Mouse (Mus musculus) left cerebral cortex, adult 18-20 months (tissue): ENCODE measurements around the gene Lmod1. TPM values are rescaled to one million over a fixed set of nuclear protein-coding genes. Genes with fewer than 3 reads are reported as not detected.
"Not testable (repeated sequence)": the region's sequence is repeated elsewhere in the genome, so short reads cannot be mapped to it uniquely, and the experiment has no call there.

ENCODE experiments used
- DNase-seq, 2 experiments: peaks; one replicate each; pipeline ENCODE4 v3.0.0; 2021 to 2022; ENCODE audit warnings: low spot score in 2 of 2, mixed read lengths in 1 of 2
- total RNA-seq, 2 experiments: library from RNA; stranded (reverse); gene quantifications; 2 replicates each; pipeline ENCODE4 v1.2.3; 2021

The Lmod1 gene
- total RNA-seq, 2 experiments from 2014 or later: 0.72 to 0.82 TPM

DNA sequence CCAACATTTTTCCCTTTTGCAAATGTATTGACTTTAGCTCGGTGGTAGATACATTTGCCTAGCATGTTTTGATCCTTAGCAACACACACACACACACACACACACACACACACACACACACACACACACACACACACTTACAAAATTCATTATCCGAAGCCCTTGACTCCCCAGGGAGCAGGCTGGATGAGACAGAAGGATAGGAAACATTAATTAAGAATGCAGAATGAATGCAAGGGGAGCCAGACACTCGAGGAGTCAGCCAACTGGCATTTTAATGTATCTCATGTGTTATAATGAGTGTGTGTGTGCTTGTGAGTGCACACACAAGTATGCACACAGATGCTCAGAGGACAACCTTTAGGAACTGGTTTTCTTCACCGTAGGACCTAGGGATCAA is 36.9 kb downstream of the Lmod1 start:
- DNase-seq: no peak

DNA sequence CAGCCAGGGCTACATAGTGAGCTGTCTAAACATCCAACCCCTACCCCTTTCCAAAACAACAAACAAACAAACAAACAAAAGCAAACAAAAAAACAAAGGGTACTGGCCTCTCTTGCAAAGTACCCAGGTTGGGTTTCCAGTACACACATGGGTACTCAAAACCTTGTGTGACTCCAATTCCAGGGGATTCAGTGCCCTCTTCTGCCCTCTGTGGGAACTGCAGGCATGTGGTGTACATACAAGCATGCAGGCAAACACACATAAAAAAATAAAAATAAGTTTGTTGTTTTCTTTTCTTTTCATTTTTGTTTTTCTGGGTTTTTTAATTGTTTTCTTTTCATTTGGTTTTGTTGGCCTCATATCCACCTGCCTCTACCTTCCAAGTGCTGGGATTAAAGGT is 37.5 kb downstream of the Lmod1 start:
- DNase-seq: no peak

DNA sequence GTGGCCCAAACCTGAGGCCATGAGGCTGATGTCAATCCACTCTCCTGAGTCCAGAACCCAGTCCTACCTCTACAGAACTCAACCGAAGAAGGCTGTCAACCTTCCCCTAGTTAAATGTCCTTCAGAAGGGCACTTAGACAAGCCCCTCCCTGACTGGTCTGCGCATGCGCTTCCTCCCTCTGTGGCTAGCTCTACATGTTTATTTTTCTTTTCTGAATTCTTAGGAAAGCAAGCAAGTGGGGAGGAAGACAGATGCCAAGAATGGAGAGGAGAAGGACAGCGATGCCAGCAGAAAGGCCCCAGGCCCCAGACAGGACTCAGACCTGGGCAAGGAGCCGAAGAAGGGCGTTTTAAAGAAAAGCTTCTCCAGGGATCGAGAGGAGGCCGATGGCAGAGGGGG is 38.8 kb downstream of the Lmod1 start:
- no peak for DNase-seq

DNA sequence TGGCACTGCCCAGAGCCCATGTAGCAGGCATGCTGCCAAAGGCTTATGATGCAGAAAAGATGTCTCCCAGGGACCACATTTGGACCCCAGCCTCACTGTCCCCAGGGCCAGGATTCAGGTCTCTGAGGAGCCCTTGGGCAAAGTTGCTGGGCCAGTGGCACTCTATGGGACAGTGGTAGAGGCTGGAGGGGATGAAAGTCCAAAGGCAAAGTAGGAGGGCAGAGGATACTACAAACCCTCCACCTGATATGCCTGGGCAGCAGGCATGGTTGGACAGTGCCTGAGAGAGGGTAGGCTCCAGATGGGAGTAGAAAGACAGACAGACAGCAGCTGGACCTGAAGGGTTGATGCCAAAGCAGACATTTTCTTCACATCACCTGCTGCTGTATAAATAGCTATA is 41.8 kb downstream of the Lmod1 start:
- DNase-seq: no peak

DNA sequence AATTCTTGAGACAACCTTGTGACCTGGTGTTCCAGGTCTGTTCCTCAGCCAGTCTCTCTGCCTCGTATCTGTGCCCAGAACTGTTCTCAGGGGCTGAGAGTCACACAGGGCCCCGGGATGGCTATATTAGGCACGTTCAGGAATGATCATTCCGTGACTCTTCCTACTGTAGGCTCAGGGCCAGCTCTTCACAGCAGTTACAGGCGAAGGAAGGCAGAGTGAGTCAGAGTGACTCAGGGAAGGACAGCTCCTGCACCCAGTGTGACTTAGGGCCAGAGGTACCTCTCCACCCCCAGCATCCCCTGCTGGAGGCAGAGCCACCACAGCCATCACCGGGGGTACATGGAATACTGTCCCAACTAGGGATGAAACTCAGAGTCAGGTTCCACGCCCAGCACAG is 42.4 kb downstream of the Lmod1 start:
- DNase-seq: peak in 1 of 2 experiments; percentile 40

DNA sequence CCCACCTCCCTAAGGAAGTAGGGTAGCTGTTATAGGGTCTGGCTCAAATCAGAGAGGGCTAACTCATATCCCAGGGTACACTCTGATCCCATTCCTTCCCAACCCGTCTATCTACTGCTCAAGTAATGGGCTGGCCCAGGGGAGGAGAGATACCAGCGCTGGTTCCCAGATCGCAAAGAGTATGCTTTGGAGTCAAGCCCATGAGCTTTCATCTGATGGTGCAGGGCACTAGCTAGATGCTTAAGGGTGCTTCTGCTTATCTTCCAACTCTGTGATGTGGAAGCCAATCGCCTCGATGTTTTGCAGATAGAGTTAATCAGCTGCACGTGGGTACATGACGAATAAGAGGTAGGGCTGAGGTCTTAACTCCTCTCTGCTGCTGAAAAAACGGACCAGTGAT is 43.0 kb downstream of the Lmod1 start:
- no peak for DNase-seq

DNA sequence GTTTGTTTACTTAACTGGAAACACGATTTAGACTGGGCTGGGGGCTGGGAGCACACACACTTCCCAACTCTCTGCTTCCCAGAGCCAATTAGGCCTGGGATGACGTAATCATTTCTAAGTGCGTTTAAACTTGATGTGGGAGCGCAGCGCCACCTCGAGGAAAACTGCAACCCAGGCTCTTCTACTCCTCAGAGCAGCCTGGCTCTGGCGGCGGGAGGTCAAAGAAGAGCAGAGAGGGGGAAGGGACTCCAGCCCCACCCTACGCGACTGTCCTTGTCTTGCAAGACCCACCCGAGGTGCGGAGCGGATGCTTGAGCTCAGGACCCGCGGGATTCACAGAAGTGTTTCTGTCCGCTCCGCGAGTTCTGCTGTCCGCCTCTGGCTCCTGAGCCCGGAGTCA is 43.6 kb downstream of the Lmod1 start:
- DNase-seq: peak; percentile 90 to 91

DNA sequence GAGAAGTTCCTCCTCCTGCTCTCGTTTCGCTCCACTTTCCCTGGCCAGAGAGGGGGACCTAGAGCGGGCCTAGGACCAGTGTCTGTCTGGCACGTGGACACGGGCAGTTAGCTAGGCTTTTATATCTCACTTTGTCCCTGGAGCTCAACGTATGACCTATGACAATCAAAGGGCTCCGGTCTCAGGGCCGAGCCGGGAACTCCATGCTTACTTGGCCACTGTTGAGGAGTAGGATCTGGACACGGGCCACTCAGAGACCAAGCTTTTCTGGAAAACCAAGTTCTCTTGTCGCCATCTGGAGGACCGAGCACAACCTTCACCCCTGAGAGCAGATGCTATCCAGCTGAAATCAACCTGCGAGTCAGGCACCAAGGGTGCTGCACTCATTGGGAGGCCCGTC is 44.4 kb downstream of the Lmod1 start:
- peak in 1 of 2 experiments; percentile 52 for DNase-seq

DNA sequence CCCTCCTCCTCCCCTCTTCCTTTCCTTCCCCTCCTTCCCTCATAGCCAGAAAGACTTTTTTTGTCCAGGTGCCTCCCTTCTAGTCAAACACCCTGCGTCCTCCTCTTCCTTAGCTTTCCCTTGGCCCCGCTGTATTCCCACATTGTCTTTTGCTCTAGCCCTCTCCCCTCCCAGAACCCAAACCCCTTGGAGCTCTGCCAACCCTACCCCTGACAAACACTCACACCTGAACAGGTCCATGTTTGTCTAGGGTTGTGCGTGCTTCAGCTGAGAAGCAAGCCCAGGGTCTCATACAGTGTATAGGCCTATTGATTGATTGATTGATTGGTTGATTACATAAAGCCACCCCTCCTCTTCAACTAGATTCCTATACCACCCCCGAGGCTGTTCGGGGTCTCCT is 44.8 kb downstream of the Lmod1 start:
- no peak for DNase-seq

DNA sequence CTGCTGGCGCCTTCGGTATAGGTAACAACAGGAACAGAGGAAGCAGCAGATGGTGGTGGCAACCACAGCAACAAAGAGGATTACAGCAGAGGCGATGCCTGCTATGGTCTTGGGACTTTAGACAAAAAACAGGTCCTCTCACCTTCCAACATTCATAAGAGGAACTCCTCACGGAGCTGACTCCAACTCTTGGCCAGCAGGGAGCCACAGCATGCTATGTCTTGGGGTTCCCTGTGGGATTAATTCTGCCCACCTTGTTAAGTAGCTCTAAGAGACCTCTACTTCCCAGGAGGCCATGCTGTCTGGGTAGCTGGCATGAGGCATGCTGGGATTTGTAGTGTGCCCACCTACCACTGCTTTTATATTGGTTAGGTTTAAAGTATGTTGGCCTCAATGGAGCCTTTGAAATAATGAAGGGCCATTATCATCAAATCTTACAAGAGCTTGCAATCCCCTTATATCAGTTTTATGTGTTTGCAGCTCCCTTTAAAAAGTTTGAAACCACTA is 48.6 kb downstream of the Lmod1 start:
- DNase-seq: no peak

DNA sequence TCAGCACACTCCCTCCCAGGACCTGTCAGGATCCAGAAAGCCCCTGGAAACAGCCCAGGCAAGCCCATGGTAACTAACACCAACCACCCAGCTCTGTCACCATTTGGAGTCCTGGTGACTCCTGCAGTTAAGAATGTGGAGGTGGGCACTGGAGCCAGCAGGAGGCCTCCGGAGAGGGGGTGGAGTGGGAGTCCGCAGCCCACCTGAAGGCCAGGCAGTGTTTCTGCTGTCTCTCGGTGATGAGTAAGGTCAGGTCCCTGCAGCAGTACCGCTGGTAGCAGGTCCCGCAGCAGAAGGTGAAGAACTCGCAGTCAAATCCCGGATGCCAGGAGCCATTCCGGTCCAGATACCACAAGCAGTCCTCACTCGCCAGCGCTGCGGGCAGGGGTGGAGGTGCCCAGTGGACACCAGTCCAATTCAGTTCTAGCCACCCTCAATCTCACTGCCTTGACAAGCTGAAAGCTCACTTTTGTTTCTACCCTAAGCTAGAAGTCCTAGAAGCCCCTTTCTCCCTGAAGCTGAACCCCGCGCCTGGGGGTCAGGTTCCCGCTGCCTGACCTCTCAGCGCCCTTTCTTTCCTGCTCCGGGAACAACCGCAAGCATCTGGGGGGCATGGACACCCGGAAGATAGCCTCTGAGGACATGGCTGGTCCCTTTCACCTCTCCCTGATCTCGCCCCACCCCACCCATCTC is 49.7 kb downstream of the Lmod1 start:
- peak; percentile 45 to 56 for DNase-seq

DNA sequence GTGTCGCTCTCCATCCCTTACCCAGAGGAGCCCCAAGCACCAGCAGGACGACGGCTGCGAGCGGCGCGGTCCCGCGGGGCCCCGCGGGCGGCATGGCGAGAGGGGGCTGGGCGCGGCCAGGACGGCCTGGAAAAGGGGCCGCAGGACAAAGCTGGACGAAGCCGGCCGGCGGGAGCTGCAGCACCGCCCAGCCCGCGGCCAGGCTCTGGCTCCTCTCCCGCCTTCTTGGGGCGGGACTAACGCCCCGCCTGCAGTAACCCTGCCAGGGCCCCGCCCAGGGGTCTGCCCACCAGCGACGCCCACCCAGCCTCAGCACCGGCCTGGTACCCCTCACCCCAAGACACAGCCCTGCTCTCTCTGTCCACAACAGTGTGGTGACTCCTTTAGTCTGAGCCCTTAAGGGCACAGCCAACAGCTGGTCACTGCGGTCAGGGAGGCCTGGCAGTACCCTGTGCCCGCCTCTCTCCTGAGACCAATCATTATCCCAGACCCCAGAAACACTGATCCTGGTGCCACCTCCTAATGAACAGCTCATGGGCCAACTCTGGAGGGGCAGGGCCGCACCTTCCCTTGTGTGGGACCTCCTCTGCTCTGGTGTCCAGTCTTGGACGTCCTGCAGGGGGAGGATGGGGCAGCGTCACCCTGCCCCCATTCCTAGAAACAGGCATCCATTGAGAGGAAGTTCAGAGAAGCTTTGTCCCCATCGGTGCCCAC is 50.4 kb downstream of the Lmod1 start, which contains the start of gene Shisa4:
Shisa4 (minus strand) TSS at position 370 of the 714 bp plus-strand sequence.
- DNase-seq: peak; percentile 66 to 82

DNA sequence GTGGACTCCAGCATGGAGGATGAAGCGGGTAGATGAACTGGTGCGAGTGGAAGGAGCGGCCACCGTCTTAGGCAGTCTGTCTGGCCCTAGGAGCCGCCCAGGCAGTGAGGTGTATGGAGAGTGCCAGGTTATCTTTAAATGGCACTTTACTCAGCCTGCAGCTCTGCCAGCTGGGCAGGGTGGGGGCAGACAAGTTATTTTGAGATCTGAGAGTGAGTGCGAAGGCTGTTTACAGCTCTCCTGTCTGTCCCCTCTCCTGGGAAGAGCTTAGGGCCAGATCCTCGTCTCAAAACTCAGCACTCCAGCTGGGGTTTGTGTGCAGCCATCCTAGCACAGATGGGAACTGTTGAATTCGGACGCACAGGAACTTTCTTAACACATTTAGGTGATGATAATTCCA is 54.0 kb downstream of the Lmod1 start:
- peak; percentile 59 to 78 for DNase-seq

DNA sequence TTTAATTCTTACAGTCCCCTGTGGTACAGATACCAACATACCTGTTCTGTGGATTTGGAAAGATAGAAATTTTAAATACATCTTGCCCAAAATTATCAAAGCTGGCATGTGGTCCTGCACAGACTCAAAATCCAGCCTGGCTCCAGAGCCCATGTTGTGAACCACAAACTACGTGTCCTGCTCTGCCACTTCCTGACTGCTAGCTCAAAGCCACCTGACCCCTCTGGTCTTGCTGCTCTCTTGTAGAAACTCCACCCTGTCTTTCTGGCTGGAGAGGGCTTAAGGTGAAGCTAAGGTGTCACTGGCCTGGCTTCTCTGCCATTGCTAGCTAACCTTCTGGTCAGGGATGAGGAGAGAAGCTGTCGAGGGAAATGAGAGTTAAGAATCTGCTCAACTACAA is 54.4 kb downstream of the Lmod1 start:
- no peak for DNase-seq

DNA sequence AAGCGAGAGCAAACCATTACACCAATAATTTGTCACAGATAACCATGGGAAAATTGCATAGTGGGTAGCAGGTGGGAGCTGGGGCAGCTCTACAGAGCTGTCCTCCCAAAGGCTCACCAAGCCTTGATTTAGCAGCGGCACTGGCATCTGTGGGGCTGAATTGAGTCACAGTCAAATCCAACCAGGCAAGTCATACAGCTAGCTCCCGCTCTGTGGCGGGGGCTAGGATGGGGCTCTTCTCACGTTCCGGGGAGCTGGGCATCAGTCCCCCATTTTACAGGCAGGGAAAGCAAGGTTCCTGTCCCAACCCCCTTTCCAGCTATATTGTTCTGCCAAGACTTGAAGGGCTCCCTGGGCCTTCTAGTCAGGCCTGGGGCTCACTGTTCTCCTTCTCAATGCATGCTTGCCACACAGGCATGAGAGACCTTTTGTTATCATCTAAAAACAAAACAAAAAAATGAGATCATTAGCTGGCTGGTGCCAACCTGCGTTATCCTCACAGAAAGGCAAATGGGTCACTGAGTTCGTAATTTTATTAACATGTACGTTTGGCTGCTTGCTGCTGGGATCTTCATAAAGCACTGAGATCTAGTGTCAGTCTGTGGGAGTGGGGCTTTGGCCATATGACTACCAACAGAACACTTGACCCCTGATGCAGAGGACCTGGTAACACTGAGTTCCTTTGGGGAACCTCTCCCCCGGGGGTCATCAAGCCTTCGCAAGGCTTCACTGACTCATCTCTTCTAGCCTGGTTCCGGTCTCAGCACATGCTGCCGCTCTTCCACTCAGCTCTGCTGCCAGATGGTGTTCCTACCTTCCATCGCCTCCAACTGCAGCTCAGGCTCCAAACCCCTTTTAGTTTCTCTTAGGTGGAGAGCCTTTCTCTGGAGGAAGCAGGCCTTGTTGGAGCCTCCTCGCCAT is 55.7 kb downstream of the Lmod1 start:
- DNase-seq: peak; percentile 63 to 84

DNA sequence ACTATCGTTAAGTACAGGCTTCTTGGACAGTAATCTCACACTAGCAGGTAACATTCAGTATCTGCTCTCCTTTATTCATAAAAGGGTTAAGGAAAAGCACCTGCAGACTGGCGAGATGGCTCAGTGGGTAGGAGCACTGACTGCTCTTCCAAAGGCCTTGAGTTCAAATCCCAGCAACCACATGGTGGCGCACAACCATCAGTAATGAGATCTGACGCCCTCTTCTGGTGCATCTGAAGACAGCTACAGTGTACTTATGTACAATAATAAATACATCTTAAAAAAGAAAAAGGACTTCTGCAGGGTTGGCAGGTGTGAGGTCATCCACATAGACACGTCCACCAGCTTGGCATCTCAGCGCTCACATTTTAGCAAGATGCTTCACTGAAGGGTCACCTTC is 57.0 kb downstream of the Lmod1 start:
- not testable (repeated sequence) for DNase-seq

DNA sequence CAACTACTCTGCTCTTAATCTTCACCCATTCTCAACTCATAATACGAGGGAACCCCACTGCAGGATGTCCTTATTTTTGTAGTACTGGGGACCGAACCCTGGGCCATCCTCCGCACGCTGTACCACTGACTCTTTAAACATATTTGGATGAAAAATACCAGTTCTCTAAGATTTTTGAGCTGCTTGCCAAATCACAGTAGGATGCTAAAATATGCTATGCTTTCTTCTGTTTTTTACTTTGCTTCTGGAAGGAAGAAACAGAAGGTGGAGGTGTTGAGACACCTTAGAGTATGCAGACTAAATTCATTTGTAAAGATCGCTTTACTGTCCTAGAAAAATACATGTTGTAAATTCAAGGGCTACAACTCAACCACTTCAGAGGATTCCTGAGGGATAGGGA is 59.6 kb downstream of the Lmod1 start:
- DNase-seq: no peak

DNA sequence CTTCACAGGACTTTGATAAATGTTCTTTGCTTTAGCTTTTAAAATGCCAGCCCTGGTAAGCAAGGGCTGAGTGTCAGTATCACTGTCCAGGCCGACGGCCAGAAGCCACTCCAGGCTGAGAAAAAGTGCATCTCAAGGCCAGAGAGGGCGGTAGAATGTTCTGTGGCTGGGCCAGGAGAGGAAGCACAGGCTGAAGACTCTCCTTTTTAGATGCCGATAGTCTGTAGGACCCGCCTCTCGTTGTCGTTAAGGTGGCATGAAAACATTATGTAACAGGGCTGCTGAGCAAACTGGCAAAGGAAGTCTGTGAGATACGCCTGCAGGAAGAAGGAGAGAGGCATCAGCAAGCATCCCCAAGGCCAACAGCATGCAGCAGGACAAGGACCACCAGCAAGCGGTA is 60.6 kb downstream of the Lmod1 start:
- peak; percentile 37 to 60 for DNase-seq

DNA sequence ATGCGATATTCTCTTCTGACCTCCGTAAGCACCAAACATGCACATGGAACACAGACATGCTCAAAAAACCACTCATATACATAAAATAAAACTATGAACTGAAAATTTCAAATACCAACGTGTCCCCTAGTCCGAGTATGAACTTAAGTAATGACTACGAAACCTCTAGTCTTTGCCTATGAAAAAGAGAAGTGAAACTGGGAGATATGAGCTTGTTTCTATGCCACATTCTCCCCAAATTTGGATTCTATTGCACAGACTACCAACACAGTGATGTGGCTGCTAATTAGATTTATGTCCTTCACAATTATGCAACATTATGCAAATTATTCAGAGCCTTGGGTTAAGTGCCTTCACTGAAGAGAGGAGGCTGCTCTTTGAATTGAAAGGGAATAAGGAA is 74.9 kb downstream of the Lmod1 start:
- DNase-seq: no peak

DNA sequence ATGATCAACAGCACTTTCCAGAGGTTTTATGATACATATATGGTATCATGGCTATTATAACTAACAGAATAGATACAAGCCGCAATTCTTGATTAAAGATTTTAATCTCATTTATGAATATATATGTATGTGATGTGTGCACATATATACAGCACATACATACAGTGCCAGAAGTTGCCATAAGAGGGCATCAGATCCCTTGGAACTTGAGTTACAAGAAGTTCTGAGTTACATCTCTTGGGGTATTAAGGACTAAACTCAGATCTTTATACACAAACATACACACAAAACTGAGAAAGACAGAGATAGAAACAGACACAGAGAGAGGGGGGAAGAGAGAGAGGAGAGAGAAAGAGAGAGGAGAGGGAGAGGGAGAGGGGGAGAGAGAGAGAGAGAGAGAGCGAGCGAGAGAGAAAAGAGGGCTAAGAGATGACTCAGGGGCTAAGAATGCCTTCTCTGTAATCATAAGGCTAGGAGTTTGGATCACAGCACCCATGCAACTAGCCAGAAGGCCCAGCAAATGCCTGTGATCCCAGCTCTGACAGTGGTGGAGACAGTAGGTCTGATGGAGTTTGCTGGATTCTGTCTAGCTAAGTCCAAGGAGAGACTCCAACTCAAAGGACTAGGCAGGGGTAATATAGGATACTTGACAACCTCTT is 77.0 kb downstream of the Lmod1 start:
- no peak for DNase-seq

DNA sequence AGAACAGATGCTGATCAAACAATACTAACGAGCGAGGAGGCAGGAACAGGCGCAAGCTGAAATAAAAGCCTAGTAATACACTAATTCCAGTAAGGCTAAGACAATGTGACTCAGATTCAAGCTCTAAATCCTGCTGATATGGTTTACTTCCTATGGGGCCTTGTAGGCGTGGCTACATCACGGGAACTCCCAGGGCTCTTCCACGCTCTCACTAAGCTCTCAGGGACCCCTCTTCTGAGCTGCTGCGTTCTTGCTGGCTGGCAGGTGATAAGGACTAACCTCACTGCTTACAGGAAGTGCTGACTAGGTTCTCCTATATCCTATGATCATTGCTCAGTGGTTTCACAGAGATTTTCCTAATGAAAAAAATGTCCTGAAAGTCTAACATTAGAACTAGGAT is 80.7 kb downstream of the Lmod1 start:
- DNase-seq: no peak
